Mouse (Mus musculus) heart, embryonic 14.5 days (tissue): ENCODE measurements at regions not wholly inside any gene's neighbourhood (a gene's known extent, or its start where the extent isn't known, plus 50 kb on each side); places are given as distances from the start of the nearest gene placed in this dataset.
"Not testable (repeated sequence)": the region's sequence is repeated elsewhere in the genome, so short reads cannot be mapped to it uniquely, and the experiment has no call there.

Experiments used
- ATAC-seq: fragments of 200-750 bp; cut with Nextera tagmentation; 2 replicates; pipeline ENCODE4 v1.8.0; 2017; ENCODE audit warnings: low read depth, moderate TSS enrichment; ENCODE audit not compliant: insufficient number of reproducible peaks, insufficient read depth, low FRiP score
- H3K27ac ChIP-seq, 2 experiments: fragments of 200-500 bp in 1 of 2; fragments of 300-500 bp in 1 of 2; sonication (generic) in 1 of 2; replicated peaks in 1 of 2; 2 replicates each; pipeline ENCODE4 v1.5.1; 2012 to 2014; ENCODE audit warnings: low read depth in 2 of 2, low read length in 2 of 2, control low read depth in 1 of 2, mild to moderate bottlenecking in 1 of 2, mixed read lengths in 1 of 2; ENCODE audit not compliant: control insufficient read depth in 1 of 2, insufficient read depth in 1 of 2
- H3K27me3 ChIP-seq: fragments of 300-500 bp; sonication (generic); 2 replicates; pipeline ENCODE4 v1.6.1; 2014; ENCODE audit warnings: mild to moderate bottlenecking, low read length, control low read depth; ENCODE audit not compliant: control insufficient read depth, insufficient read depth
- H3K36me3 ChIP-seq: fragments of 300-500 bp; sonication (generic); 2 replicates; pipeline ENCODE4 v1.6.1; 2014; ENCODE audit warnings: mild to moderate bottlenecking, control low read depth, low read length, mixed read lengths; ENCODE audit not compliant: control insufficient read depth, insufficient read depth
- H3K4me1 ChIP-seq, 2 experiments: fragments of 200-500 bp in 1 of 2; fragments of 300-500 bp in 1 of 2; sonication (generic) in 1 of 2; 2 replicates each; pipeline ENCODE4 v1.6.1; 2012 to 2014; ENCODE audit warnings: low read length in 2 of 2, control low read depth in 1 of 2, mixed read lengths in 1 of 2; ENCODE audit not compliant: control insufficient read depth in 2 of 2, insufficient read depth in 2 of 2
- H3K4me2 ChIP-seq: fragments of 300-500 bp; sonication (generic); 2 replicates; pipeline ENCODE4 v1.6.1; 2014; ENCODE audit warnings: mild to moderate bottlenecking, low read length
- H3K4me3 ChIP-seq, 2 experiments: fragments of 200-500 bp in 1 of 2; fragments of 300-500 bp in 1 of 2; sonication (generic) in 1 of 2; 2 replicates each; pipeline ENCODE4 v1.5.1; 2012 to 2014; ENCODE audit warnings: low read length in 2 of 2, mild to moderate bottlenecking in 2 of 2, control low read depth in 1 of 2, low read depth in 1 of 2, moderate library complexity in 1 of 2; ENCODE audit not compliant: control insufficient read depth in 1 of 2, insufficient read depth in 1 of 2
- H3K9ac ChIP-seq: fragments of 300-500 bp; sonication (generic); 2 replicates; pipeline ENCODE4 v1.6.1; 2014; ENCODE audit warnings: mild to moderate bottlenecking, low read length
- H3K9me3 ChIP-seq: fragments of 300-500 bp; sonication (generic); 2 replicates; pipeline ENCODE4 v1.6.1; 2016; ENCODE audit warnings: low read length, control low read depth; ENCODE audit not compliant: control insufficient read depth
- WGBS: fragments of 180-500 bp; shearing (Covaris S2); extraction: QIAGEN DNeasy Blood & Tissue Kit; methylation state at CpG from one replicate; pipeline ENCODE4 v1.1.7; 2014; 5-methylcytosine and 5-hydroxymethylcytosine counted together

GRCm38 (mm10) chr9:9318624-9319023 is 79.7 kb upstream of the Arhgap42 start:
- Histone ChIP-seq H3K27ac (no peak overlapping the region), H3K9me3 (no peaks in the 10 kb centered on the region), H3K4me2 (no peak overlapping the region), H3K9ac (no peak overlapping the region), H3K36me3 (no peaks in the 10 kb centered on the region), H3K27me3 (no peaks in the 10 kb centered on the region), H3K4me3 (no peak overlapping the region), H3K4me1 (no peaks in the 10 kb centered on the region)
- no peak for ATAC-seq
- 55% methylated on average over 1 of the region's 1 CpGs for WGBS

DNA sequence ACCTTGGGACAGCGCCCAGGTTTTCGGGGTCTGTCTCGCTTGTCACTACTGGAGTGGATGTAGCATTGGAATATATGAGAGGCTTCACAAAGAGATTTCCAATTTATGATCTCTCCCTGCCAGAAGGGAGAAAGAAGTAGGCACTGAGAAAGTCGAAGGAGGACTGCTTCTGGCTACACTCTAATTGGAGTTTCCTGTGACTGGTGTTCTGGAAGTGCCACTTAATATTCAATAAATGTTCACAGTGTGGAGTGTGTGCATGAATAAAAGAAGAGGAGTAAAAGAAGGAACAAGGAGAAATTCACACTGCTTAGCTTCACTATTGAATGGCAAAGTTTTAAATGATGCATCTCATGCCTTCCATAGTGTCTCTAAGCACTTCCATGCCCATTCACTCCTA is 77.1 kb upstream of the Arhgap42 start:
- Histone ChIP-seq H3K4me2 (no peak overlapping the region), H3K36me3 (no peaks in the 10 kb centered on the region), H3K9me3 (no peaks in the 10 kb centered on the region), H3K4me1 (no peaks in the 10 kb centered on the region), H3K27me3 (no peaks in the 10 kb centered on the region), H3K27ac (no peak overlapping the region), H3K4me3 (no peak overlapping the region), H3K9ac (no peak overlapping the region)
- 87% methylated on average over 4 of the region's 4 CpGs for WGBS
- ATAC-seq: no peak

DNA sequence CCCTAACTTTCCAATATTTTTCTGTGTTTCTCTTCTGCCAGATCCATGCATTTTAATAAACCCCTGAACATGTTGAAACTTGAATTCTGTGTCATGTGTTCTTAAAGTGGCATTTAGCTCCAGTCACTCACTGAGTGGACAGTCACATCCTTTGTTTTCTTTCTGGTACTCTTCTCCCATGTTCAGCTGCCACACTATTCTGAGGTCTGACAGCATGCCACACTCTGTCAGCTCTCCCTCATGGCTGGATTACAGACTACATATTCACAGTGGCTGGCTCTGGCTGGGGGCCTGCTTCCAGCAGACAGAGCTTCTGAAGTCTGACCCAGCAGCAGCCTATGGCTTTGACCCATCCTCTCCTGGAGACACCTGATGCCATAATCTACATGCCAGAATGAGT is 73.4 kb upstream of the Arhgap42 start:
- Histone ChIP-seq H3K4me1 (no peaks in the 10 kb centered on the region), H3K27ac (no peak overlapping the region), H3K9me3 (no peaks in the 10 kb centered on the region), H3K9ac (no peak overlapping the region), H3K4me2 (no peak overlapping the region), H3K27me3 (no peaks in the 10 kb centered on the region), H3K4me3 (no peak overlapping the region), H3K36me3 (no peaks in the 10 kb centered on the region)
- ATAC-seq: no peak

GRCm38 (mm10) chr9:9311627-9312265 is 72.8 kb upstream of the Arhgap42 start:
- Histone ChIP-seq H3K4me3 (no peak overlapping the region), H3K36me3 (no peaks in the 10 kb centered on the region), H3K4me1 (no peaks in the 10 kb centered on the region), H3K9me3 (no peaks in the 10 kb centered on the region), H3K27me3 (no peaks in the 10 kb centered on the region), H3K9ac (no peak overlapping the region), H3K4me2 (no peak overlapping the region), H3K27ac (no peak overlapping the region)
- WGBS: 64% methylated on average over 2 of the region's 2 CpGs
- no peak for ATAC-seq

GRCm38 (mm10) chr9:9311040-9311583 is 72.2 kb upstream of the Arhgap42 start:
- H3K4me3 ChIP-seq, ATAC-seq, H3K36me3 ChIP-seq, H3K9me3 ChIP-seq, H3K27ac ChIP-seq, H3K4me2 ChIP-seq, H3K9ac ChIP-seq, H3K27me3 ChIP-seq, H3K4me1 ChIP-seq: not testable (repeated sequence)
- 77% methylated on average over 6 of the region's 6 CpGs for whole genome bisulfite sequencing

DNA sequence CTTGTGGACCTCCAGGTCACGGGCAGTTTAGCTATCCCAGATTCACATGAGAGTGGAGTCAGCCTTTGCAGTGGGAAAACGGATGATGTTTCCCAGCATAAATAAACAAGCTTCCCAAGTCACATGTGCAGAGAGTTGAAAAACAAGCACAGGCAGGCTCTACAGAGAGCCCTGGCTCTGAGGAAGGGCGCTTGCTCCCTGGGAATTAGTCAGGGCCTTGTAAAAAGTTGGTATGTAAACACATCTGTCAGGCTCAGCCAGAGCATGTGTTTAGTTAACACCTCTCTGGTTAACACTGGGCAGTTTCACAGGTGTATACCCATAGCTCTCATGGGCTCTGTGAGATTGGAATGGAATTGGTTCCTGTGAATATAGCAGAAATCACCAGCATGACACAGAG is 51.9 kb upstream of the Arhgap42 start:
- H3K4me1 ChIP-seq: no peaks in the 10 kb centered on the region
- H3K9ac ChIP-seq: no peak overlapping the region
- no peak overlapping the region for H3K27ac ChIP-seq
- WGBS: 47% methylated on average over 3 of the region's 3 CpGs
- no peak for ATAC-seq
- no peaks in the 10 kb centered on the region for H3K36me3 ChIP-seq
- H3K4me2 ChIP-seq: no peak overlapping the region
- no peaks in the 10 kb centered on the region for H3K27me3 ChIP-seq
- no peak overlapping the region for H3K4me3 ChIP-seq
- H3K9me3 ChIP-seq: no peaks in the 10 kb centered on the region

GRCm38 (mm10) chr9:9289570-9289969 is 50.7 kb upstream of the Arhgap42 start:
- no peaks in the 10 kb centered on the region for H3K9me3 ChIP-seq
- no peaks in the 10 kb centered on the region for H3K36me3 ChIP-seq
- H3K4me2 ChIP-seq: no peak overlapping the region
- WGBS: 83% methylated on average over 6 of the region's 6 CpGs
- H3K9ac ChIP-seq: no peak overlapping the region
- no peak for ATAC-seq
- H3K4me3 ChIP-seq: no peak overlapping the region
- no peaks in the 10 kb centered on the region for H3K27me3 ChIP-seq
- H3K27ac ChIP-seq: no peak overlapping the region
- H3K4me1 ChIP-seq: no peaks in the 10 kb centered on the region
